Mouse (Mus musculus) midbrain, postnatal 0 days (tissue): Measurements from ENCODE around the gene Nos1. TPM values are rescaled to one million over a fixed set of nuclear protein-coding genes. Genes with fewer than 3 reads are reported as not detected.

Source experiments
- ATAC-seq: fragments of 200-750 bp; cut with Nextera tagmentation; 2 replicates; pipeline ENCODE4 v1.8.0; 2017; ENCODE audit warnings: moderate number of reproducible peaks, mild to moderate bottlenecking, moderate TSS enrichment, moderate library complexity; ENCODE audit not compliant: low FRiP score
- DNase-seq: peaks from one replicate; pipeline ENCODE4 v3.0.0-alpha.2; 2015; ENCODE audit warnings: low spot score
- H3K27ac ChIP-seq: fragments of 300-500 bp; sonication (generic); 2 replicates; pipeline ENCODE4 v1.5.1; 2014; ENCODE audit warnings: low read depth, mild to moderate bottlenecking, low read length, mixed read lengths
- H3K27me3 ChIP-seq: fragments of 300-500 bp; sonication (generic); 2 replicates; pipeline ENCODE4 v1.6.1; 2014; ENCODE audit warnings: low read length, control low read depth, mixed read lengths; ENCODE audit not compliant: insufficient read depth
- H3K36me3 ChIP-seq: fragments of 300-500 bp; sonication (generic); 2 replicates; pipeline ENCODE4 v1.6.1; 2014; ENCODE audit warnings: low read length, control low read depth, mixed read lengths; ENCODE audit not compliant: insufficient read depth
- H3K4me1 ChIP-seq: fragments of 300-500 bp; sonication (generic); 2 replicates; pipeline ENCODE4 v1.6.1; 2014; ENCODE audit warnings: mild to moderate bottlenecking, control low read depth, antibody characterized with exemption, low read length, mixed read lengths; ENCODE audit not compliant: insufficient read depth
- H3K4me2 ChIP-seq: fragments of 300-500 bp; sonication (generic); 2 replicates; pipeline ENCODE4 v1.6.1; 2014; ENCODE audit warnings: low read depth, mild to moderate bottlenecking, low read length, mixed read lengths; ENCODE audit not compliant: poor library complexity, severe bottlenecking
- H3K4me3 ChIP-seq: fragments of 300-500 bp; sonication (generic); 2 replicates; pipeline ENCODE4 v1.5.1; 2014; ENCODE audit warnings: low read depth, mild to moderate bottlenecking, low read length, moderate library complexity
- H3K9ac ChIP-seq: fragments of 300-500 bp; sonication (generic); replicated peaks from 2 replicates; pipeline ENCODE4 v1.6.1; 2014; ENCODE audit warnings: mild to moderate bottlenecking, low read length, moderate library complexity, mixed read lengths; ENCODE audit not compliant: poor library complexity, severe bottlenecking
- H3K9me3 ChIP-seq: fragments of 300-500 bp; sonication (generic); 2 replicates; pipeline ENCODE4 v1.6.1; 2016; ENCODE audit warnings: low read length, control low read depth
- CTCF ChIP-seq: IDR thresholded peaks from 2 replicates; pipeline ENCODE4 v1.5.1; 2016; ENCODE audit warnings: antibody characterized with exemption, mild to moderate bottlenecking
- WGBS: fragments of 180-500 bp; shearing (Covaris S2); extraction: QIAGEN DNeasy Blood & Tissue Kit; methylation state at CpG from one replicate; pipeline ENCODE4 v1.1.7; 2014; 5-methylcytosine and 5-hydroxymethylcytosine counted together
- polyA plus RNA-seq: library from polyadenylated mRNA; unstranded; fragments of >200 nt; fragmentation: Nextera tagmentation; extraction: Ambion mirVana; gene quantifications from 2 replicates; pipeline ENCODE4 v1.2.1, GENCODE M21; 2015
- total RNA-seq: library from RNA; depleted of rRNA; stranded (reverse); fragments of >200 nt; gene quantifications from 2 replicates; pipeline ENCODE4 v1.2.3, GENCODE M21; 2014

Nos1 gene
- total and polyA plus RNA-seq, 2 experiments from 2014 or later = 3.4 to 17.8 TPM

- no peak overlapping the region for H3K27ac ChIP-seq
- ATAC-seq (no peak), DNase-seq (no peak)
- no peak overlapping the region for H3K4me2 ChIP-seq
- WGBS = 89% methylated on average over 6 of the region's 6 CpGs
- no peak overlapping the region for H3K9ac ChIP-seq
- H3K9me3 ChIP-seq = no peaks in the 10 kb centered on the region
- no peak overlapping the region for H3K4me3 ChIP-seq
- no peak for TF ChIP-seq CTCF
- peaks cover 77% of the 10 kb centered on the region for H3K36me3 ChIP-seq
- H3K27me3 ChIP-seq = no peaks in the 10 kb centered on the region
- no peaks in the 10 kb centered on the region for H3K4me1 ChIP-seq
Measured at GRCm38 (mm10) chr5:117989773-117990172, 208.9 kb downstream of the Nos1 start.

DNA sequence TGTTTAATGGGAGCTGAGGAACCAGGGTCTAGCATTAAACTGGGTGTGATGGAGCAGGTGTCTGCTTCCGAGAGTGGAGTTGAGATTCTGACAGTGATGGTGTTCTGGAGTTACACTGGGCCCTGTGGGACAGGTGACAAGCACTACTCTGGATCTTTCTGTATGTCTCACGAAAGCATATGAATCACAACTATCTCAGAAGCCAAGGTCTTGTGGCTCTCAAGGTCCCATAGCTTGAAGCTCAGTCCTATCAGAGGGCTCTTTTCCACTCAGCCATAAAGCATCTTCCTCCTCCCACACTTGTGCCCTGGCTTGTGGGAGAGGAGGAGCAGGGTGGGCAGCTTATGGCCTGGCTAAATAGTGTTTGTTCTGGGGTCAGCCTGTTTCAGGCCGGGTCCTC lies 210.1 kb downstream of the Nos1 start:
- H3K4me3 ChIP-seq = no peak overlapping the region
- H3K4me1 ChIP-seq = no peaks in the 10 kb centered on the region
- H3K27me3 ChIP-seq = no peaks in the 10 kb centered on the region

GRCm38 (mm10) chr5:117993550-117993949 lies 212.7 kb downstream of the Nos1 start:
- Histone ChIP-seq H3K9ac (no peak overlapping the region), H3K36me3 (peaks cover 83% of the 10 kb centered on the region), H3K27ac (no peak overlapping the region), H3K9me3 (no peaks in the 10 kb centered on the region), H3K4me2 (no peak overlapping the region), H3K27me3 (no peaks in the 10 kb centered on the region), H3K4me3 (no peak overlapping the region), H3K4me1 (no peaks in the 10 kb centered on the region)
- TF ChIP-seq CTCF = no peak
- ATAC-seq = no peak
- DNase-seq = no peak
- 90% methylated on average over 6 of the region's 6 CpGs for WGBS

More for the DNA sequence above, 210.1 kb downstream of the Nos1 start:
- DNase-seq = no peak
- no peak for ATAC-seq
- no peak overlapping the region for H3K27ac ChIP-seq
- no peak overlapping the region for H3K9ac ChIP-seq
- H3K4me2 ChIP-seq = no peak overlapping the region
- TF ChIP-seq CTCF = no peak
- 92% methylated on average over 3 of the region's 3 CpGs for WGBS
- no peaks in the 10 kb centered on the region for H3K9me3 ChIP-seq
- peaks cover 83% of the 10 kb centered on the region for H3K36me3 ChIP-seq

DNA sequence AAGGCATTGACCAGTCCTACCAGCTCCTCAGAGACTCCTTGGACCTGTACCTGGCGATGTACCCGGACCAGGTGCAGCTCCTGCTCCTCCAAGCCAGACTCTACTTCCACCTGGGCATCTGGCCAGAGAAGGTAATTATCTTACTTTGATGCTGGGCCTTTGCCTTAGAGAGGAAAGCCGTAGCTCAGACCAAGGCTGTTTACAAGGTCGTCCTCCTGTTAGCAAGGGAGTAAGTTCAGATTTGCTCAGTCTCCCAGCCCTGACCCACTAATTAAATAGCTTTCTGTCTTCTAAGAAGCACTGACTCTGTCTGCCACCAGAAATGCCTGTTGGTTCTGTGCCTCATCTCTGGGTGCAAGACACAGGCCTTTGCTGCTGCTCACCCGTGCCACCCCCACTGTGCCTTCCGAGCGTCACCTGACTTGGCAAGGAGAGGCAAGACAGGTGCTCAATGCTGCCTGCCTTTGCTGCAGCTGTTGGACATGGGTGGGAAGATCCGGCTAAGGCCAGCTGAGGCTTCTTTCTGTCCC lies 214.6 kb downstream of the Nos1 start:
- no peak for TF ChIP-seq CTCF
- H3K4me2 ChIP-seq = no peak overlapping the region
- no peak for DNase-seq
- ATAC-seq = no peak
- H3K4me1 ChIP-seq = no peaks in the 10 kb centered on the region
- WGBS = 92% methylated on average over 8 of the region's 8 CpGs
- H3K36me3 ChIP-seq = peaks cover 85% of the 10 kb centered on the region
- H3K9me3 ChIP-seq = no peaks in the 10 kb centered on the region
- no peak overlapping the region for H3K27ac ChIP-seq
- H3K27me3 ChIP-seq = no peaks in the 10 kb centered on the region
- H3K4me3 ChIP-seq = no peak overlapping the region
- H3K9ac ChIP-seq = no peak overlapping the region

GRCm38 (mm10) chr5:117995911-117996310 lies 215.1 kb downstream of the Nos1 start:
- TF ChIP-seq CTCF = no peak
- Histone ChIP-seq H3K27ac (no peak overlapping the region), H3K4me2 (no peak overlapping the region), H3K36me3 (peaks cover 85% of the 10 kb centered on the region), H3K9ac (no peak overlapping the region), H3K27me3 (no peaks in the 10 kb centered on the region), H3K4me1 (no peaks in the 10 kb centered on the region), H3K9me3 (no peaks in the 10 kb centered on the region), H3K4me3 (no peak overlapping the region)
- 80% methylated on average over 6 of the region's 6 CpGs for WGBS
- no peak for DNase-seq
- no peak for ATAC-seq

- Histone ChIP-seq H3K27me3 (no peaks in the 10 kb centered on the region), H3K36me3 (peaks cover 85% of the 10 kb centered on the region), H3K4me1 (no peaks in the 10 kb centered on the region), H3K4me2 (no peak overlapping the region), H3K9me3 (no peaks in the 10 kb centered on the region), H3K4me3 (no peak overlapping the region), H3K27ac (no peak overlapping the region), H3K9ac (no peak overlapping the region)
- ATAC-seq (no peak), DNase-seq (no peak)
- WGBS = 87% methylated on average over 6 of the region's 6 CpGs
- TF ChIP-seq CTCF = no peak
Measured at GRCm38 (mm10) chr5:117996581-117996980, 215.7 kb downstream of the Nos1 start.
